Mouse (Mus musculus): Measurements from ENCODE around the gene Samd4b.
"Not testable (repeated sequence)": the region's sequence is repeated elsewhere in the genome, so short reads cannot be mapped to it uniquely, and the experiment has no call there.

The Samd4b gene

DNA sequence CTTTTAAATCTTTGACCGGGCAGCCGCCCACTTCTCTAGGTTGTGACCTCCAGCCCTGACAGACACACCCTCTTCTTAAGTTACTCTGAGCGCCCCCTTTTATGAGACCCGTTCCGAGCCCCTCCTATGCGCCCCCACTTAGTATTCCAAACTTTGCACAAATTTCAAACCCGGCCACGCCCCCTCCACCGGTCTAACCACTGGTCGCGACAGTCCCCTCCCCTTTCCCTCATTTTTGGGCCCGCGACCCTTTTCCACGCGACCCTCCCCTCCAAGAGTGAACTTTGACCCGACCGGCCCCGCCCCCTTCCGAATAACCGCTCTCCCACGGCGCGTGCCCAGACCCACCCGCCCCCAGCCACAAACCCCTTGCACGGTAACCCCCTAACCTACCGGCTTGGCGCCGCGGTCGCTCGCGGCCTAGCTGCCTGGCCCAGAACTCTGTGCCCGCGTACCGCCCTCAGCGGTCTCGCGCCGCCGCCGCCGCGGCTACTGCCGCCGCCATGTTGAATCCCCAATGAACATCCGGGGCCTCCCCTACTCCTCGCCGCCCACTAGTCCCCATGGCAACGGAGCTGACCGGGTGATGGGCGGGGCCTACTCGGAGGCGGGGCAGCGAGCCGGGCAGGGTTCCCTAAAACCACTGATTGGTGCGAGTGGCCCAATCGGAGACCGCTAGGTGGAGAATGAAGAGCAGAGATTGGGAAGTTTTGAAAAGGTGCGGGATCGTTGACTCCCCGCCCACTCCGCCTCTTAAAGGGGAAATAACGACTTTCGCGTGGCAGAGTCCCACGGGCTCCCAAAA, at the start of gene Samd4b, which contains the start of gene Pak4:
Samd4b (minus strand) TSS at position 503 of the 805 bp plus-strand sequence.
Pak4 (minus strand) TSS at position 544 of the 805 bp plus-strand sequence.
- peak; percentile 98 to 100 for DNase-seq (ENCODE audit: low spot score in 2 of 2)

DNA sequence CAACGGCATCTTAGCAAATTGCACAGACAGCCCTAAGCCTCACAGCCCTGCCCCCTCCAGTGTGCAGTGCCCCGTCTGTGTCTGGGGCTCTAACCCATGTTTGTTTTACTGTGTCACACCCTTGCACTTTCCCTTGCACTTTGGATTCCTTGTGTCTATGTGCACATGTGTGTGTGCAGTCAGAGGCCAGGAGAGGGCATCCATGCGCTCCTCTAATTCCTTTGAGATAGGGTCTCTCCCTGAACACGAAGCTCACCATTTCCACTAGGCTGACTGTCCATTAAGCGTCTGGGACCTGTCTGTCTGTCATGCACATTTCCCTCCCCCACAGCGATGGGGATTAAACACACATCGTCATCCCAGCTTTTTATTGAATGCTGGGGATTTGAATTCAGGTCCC, 49.1 kb upstream of the Samd4b start:
- no peak for DNase-seq (ENCODE audit: low spot score in 2 of 2)

DNA sequence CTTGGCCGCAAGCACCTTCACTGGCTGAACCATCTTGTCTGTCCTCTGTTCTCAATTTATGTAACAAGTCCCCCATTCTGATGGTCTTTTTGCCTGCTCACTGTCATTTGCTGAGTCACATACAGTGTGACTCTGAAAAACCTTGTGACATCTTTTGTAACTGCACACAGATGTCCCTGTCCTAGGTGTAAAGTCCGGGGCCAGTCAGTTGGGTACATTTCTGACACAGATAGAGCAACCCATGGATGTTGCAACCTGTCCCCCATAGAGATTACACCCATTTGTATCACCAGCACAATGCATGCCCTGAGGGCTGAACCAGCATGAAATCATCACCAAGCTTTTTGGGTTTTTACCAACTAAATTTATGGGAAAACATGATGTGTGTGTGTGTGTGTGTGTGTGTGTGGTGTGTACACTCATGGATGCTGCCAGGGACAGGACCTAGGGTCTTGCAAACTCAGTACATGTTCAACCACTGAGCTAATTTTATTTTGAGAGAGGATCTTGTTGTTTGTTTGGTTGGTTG, 48.1 kb upstream of the Samd4b start:
- no peak for DNase-seq (ENCODE audit: low spot score in 2 of 2)

DNA sequence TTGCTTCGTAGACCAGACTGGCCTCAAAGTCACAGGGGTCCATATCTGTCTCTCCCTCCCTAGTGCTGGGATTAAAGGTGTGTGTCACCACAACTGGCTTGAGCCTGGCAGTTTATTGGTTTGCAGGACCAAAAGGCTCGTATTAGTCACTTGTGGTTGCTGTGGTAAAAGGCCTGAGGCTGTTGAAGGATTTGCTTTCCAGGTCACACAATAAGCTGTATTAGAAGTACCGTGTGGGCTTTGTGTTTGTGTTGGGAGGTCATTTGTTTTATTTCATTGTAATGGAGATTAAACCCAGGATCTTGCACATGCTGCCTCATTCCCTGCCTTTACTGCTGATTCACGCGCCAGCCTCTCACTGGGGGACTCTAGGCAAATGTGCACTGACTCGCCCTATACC, 47.4 kb upstream of the Samd4b start:
- DNase-seq (ENCODE audit: low spot score in 2 of 2) = no peak

DNA sequence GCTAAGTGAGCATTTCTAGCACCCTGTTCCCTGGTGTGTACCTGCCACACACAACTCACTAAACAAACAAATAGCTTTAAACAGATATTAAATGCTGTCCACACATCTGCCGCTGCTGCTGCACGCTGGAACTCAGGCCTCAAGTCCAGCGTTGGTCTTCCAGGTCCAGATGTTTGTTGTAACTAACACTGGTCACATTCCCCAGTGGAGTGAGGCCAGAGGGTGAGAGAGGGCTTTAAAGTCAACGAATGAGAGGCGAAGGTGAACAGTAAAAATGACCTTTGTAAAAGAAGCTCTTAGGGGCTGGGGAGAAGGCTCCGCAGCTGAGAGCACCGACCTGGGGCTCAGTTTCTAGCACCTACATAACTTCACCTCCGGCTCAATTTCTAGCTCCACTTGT, 43.6 kb upstream of the Samd4b start:
- DNase-seq (ENCODE audit: low spot score in 2 of 2) = no peak

DNA sequence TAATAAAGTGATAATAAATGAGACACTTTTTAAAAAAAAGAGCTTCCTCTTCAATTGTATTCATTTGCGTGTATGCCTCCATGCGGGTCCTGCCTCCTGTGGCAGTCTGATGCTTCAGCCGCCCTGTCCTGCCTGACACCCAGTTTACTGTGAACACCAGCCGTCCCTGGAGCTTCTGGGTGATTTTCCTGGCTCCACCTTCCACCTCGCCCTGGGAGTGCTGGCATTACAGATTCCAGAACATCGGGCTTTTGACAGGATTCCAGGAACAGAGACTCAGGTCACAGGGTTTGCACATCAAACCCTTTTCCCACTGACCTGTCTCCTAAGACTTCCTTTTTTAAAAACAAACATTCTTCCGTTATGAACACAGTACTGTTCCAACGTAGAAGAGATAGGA, 39.6 kb upstream of the Samd4b start:
- no peak for DNase-seq (ENCODE audit: low spot score in 2 of 2)

DNA sequence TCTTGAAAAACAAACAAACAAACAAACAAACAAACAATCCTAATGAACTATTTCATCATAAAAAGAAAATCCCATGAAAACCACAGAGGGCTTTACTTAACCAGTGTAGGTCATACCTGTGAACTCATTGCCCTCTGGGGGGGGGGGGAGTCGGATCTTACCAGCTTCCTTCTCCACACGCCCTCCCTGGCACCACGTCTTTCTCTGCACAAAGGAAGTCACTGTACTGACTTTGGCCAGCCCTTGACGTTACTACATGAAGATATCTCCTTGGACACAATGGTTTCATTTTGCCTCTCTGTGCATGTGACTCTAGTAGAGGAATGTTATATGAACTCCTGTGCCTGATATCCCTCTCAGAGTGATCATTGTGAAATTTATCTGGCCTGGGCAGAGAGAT, 36.2 kb upstream of the Samd4b start:
- no peak for DNase-seq (ENCODE audit: low spot score in 2 of 2)

DNA sequence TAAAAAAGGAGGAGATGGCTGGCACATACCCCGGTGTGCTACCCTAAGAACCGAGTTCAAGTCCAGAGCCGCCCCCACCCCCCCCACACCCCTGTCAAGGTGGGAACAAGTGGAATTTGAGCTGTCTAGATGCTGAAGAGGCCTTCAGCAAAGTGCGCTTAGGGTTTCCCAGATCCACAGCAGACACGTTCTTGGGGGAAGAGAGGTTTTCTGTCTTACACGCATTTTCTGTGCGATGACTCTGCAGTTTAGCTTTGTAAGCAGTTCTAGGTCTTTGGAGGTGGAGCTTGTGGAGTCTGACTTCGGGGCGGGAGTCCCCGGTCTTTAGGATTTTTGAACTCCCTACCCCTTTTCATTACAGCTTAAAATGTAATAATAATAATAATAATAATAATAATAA, 33.1 kb upstream of the Samd4b start, which contains the start of gene Acp7:
Acp7 (minus strand) TSS at position 260 of the 400 bp plus-strand sequence.
- DNase-seq (ENCODE audit: low spot score in 2 of 2) = no peak

DNA sequence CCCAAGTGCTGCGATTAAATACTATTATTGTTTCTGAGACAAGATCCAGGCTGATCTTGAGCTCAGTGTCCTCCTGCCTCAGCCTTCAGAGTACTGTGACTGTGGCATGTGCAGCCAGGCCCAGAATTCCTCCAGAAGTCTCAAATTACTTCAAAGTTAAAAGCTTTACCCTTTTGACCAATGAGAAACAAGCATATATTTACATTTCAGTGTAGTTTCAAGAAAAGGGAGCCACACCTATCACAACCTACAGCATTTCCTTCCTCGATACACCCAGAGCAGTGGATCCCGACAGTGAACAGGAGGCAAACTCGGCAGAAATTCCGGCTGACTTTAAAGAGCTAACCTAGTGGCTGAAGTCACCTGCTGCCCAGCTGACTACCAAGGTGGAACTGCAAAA, 26.8 kb upstream of the Samd4b start:
- DNase-seq (ENCODE audit: low spot score in 2 of 2) = no peak

DNA sequence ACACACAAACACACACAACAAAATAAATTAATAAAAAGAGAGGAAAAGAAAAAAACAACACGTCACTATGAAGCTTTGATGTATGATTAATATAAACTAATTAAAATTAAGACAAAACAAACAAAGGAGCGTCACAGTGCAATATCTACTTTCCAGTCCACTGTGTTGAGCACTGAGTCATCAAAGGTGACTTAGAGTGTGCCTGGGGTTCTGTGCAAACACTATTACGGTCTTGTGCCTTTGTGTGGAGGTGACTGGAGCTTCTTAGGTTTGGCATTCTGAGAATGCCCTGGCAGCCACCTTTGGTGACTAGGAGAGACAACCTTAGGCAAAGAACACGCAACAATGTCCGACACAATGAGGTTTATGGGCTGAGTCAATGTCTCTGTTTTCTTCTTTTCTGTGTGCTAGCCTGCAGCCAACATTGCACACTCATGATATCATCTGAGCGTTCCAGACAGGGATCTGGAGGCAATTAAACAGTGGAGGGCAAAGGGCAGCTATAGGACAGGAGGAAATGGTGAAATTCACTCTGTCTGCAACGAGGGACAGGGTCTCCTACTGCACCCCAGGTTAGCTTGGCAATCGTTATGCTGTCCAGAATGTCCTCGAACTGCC, 21.3 kb upstream of the Samd4b start:
- DNase-seq (ENCODE audit: low spot score in 2 of 2) = no peak

DNA sequence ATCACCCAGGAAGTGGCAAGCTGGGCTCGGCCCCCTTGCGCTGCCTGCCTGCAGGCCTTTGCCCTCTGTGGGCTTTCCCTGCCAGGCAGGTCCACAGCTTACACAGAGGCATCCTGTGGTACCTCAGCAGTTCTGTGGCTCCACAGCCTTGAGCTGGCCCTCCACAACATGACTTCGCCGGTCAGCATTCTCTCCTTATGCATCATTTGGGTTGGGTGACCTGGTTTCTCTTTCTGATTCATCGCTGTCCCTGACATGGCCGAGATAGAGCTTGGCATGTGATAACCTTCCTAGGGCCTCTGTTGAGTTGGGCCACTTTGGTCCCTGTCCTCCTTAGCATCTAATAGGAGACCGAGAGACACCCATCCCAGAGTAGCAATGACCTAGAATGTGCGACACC, 8.0 kb upstream of the Samd4b start:
- no peak for DNase-seq (ENCODE audit: low spot score in 2 of 2)

DNA sequence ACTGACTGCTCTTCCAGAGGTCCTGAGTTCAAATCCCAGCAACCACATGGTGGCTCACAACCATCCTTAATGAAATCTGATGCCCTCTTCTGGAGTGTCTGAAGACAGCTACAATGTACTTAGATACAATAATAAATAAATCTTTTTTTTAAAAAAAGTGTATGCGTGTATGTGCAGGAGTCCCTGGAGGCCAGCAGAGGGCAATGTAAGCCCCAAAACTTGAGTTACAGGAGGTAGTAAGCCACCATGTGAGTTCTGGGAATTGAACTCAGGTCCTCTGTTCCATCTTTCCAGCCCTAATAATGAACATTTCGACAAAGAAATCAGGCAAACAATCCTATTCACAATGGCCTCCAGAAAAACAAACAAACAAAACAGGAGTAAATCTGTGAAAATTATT, 5.8 kb upstream of the Samd4b start:
- DNase-seq (ENCODE audit: low spot score in 2 of 2) = not testable (repeated sequence)

DNA sequence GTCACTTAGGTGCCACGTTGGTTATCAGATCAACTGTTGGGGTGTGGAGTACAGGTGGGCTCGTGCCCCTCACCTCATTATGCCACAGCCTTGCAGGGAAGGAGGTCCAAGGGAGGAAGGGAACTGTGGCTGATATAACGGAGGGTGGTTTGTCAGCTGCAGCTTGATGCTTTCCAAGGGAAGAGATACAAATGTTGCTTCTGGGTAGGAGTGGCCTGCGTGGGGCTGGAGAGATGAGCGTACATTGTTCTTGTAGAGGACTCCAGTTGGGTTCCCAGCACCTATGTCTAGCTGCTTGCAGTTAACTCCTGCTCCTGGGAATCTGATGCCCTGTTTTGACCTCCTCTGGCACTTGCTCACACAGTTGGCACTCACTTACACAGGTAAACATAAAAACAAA, 5.2 kb upstream of the Samd4b start:
- DNase-seq (ENCODE audit: low spot score in 2 of 2) = no peak

DNA sequence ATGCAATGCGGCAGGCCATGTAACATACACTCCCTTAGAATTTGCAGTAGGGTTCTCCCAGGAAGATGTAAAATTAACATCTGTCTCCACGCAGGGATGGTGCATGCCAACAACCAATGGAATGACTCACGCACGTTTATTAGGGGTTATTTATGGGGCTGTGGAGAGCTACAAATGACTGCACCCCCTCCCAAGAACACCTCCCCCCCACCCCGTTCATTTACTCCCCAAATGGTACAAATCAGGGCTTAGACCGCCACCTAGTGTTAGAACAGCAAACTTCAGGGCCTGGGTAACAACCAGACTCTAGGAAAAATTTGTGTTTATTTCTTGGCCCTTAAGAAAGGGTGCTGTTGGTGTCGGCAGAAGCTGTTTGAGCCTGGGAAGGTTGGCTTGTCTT, 3.7 kb upstream of the Samd4b start:
- DNase-seq (ENCODE audit: low spot score in 2 of 2) = peak in 1 of 2 experiments; percentile 58

DNA sequence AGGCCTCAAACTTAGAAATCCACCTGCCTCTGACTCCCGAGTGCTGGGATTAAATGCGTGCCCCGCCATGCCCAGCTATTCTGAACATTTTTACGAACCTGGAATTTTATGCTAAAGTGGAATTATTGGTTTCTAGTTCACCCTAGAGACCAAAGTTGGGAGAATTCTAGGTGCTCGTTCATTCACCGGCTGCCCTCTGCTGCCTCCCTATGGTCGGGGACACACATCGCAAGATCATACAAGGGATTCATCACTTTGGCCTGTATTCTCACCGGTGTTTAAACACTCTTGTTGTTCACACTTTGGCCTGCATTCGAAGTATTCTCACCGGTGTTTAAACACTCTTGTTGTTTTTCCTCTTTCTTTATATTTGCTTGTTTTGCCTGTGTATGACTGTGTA, 3.1 kb upstream of the Samd4b start:
- peak in 1 of 2 experiments; percentile 71 for DNase-seq (ENCODE audit: low spot score in 2 of 2)

DNA sequence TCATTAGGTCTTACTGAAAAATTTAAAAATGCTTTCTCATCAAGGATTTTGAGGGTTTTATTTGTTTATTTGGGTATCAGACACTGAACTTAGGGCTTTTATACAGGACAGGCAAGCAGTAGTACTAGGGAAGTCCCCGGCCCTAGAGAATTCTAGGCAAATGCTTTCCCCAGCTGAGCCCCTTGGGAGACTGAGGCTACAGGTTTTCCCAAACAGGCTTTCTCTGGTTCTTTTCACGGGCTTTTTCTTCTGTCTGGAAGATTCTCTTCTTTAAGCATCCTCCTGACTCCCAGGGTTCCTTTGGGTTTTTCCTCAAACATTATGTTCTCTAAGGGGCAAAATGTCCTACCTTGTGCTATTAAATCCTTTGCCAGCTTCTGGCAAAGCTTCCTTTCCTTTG, 1.0 kb upstream of the Samd4b start:
- DNase-seq (ENCODE audit: low spot score in 2 of 2) = no peak

DNA sequence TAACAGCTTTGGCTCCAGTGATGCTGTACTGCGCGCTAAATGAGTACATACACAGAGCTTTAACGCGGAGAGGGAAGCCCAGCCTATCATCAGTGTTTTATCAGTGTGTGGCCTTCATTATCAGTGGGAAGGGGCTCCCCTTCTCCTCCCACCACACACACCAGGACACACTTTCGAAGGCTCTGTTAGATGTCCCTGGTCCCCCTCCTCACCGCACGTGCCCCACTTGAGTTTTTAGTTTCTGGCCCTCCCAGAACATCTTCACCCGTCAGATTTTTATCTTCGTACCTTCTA, 720 bp downstream of the Samd4b start:
- DNase-seq (ENCODE audit: low spot score in 2 of 2) = no peak

DNA sequence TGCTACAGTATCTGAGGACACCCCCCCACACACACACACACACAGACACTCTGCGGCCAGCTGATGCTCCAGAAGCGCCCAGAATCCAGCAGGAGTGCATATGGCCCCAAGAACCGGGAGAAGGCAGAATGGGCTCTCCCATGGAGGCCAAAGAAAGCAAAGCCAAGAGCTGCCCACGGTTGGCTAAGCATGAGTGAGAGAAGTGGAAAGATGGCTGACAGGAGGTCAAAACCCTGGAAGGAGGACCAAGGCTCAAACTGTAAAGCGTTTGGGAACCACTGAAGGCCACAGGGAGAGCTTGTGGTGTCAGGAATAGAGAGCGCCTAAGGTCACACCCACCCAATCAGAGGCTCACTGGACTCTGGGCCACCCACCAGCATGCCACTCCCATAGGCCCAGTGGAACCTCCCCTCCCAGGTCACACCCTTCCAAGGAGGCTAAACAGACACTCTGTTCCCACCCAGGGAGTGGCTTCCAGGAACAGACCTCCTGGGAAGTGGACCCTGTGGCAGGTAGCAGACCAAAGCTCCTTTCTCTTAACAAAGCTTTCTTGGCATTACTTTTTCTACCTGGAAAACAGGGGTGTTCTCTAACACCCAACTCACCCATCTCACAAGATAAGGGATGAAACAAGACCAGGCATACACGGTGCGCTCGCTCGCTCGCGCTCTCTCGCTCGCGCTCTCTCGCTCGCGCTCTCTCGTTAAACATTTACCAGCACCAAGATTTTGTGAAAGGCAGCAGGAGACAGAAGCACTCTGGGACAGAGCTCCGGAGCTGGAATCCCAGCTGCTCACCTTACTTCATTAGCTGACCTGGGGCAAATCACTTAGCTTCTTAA, 1.3 kb downstream of the Samd4b start:
- no peak for DNase-seq (ENCODE audit: low spot score in 2 of 2)

DNA sequence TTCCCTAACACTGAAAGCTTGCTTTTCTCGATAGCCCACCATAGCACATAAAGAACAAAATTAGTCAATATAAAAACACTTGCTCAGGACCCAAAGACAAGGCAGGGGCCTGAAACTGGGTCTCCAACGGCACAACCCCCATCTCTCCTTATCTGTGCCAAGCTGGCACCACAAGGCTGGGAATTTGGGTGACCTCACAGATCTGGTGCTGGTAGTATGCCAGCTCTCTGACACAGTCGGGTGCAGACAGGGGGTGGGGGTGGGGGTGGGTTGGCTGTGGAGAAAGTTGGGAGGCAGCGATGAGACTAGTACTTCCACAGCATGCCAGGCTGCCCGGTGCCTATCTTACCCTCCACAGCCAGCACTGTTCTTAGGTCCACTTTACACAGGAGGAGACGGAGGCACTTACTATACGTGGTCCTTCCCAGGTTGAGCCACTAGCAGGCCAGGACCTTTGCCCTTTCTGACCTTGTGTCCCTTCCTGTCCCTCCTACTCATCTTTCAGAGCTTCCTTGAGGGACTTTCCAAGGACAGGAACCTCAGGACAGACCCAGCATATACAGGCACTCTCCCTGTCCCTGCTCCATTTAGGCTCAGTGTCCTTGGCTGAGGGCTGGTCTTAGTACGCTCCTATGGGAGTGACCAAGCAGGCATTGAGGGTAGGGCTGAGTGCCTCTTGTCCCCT, 2.1 kb downstream of the Samd4b start:
- DNase-seq (ENCODE audit: low spot score in 2 of 2) = no peak

DNA sequence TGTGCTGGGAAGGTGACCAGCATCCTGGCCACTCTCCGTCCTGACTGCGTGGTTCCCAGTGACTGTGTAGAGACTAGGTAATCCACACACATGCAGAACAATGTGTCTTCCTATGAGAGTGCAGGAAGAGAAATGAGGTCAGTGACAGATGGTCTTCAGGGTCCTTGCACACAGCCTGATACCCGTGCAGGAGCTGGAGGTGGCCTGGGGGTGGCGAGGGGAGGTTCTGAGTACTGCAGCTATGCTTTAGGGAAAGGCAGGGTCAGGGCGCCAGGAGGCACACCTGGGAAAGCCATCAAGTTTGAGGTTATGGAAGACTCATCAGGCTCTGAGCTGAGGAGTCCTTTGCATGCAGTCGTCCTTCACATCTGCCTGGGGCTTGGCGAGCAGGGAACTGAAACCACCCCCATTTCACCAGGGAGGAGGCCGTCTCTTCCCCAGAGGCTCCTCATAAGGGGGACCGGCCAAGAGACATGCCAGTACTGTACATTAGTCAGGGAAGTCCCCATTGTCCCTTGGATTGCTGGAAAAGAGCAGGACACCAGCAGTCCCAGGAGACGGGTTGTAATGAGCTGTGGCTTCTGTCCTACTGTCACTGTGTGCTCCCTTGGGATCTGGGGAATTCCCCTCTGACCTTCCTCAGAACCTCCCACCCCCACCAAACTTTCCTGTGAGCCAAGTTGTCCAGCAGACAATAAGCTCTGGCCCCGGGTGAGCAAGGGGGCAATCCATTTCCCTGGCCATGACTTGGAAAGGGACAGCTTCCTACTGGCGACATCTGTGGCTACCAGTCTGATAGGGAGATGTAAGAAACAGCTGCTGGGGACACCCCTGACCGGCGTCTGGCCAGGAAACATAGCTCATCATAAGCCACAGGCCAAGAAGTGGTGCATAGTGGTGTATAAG, 4.5 kb downstream of the Samd4b start:
- DNase-seq (ENCODE audit: low spot score in 2 of 2) = no peak

DNA sequence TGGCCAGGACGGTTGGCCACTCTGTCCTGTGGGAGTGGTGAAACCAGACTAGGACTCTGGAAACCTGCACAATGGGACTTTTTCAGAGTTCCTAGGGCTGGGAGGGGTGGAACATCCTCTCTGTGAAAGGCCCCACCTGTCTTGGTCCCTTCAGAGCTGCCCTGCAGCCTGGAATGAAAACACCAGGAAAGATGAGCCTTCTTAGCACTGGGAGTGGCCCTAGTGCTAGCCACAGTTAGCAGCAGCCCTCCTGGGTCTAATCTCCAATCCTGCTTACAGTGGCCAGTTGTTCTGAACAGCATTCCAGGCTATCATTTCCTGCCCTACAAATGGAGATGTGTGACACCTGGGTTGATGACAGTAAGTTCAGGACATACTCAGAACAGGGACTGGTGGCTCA, 6.1 kb downstream of the Samd4b start:
- DNase-seq (ENCODE audit: low spot score in 2 of 2) = no peak

All from frontal cortex, postnatal 10 days (tissue).